Mouse (Mus musculus): ENCODE results near the gene Adcy6.
"Not testable (repeated sequence)": the region's sequence is repeated elsewhere in the genome, so short reads cannot be mapped to it uniquely, and the experiment has no call there.

Adcy6 gene

GRCm38 (mm10) chr15:98602921-98603458, 6.9 kb downstream of the Adcy6 start:
- DNase-seq (ENCODE audit: extremely low read depth, insufficient read length, low spot score), result no peak

GRCm38 (mm10) chr15:98602191-98602881, 7.5 kb downstream of the Adcy6 start:
- no peak for DNase-seq (ENCODE audit: extremely low read depth, insufficient read length, low spot score)

GRCm38 (mm10) chr15:98601832-98602190, 8.1 kb downstream of the Adcy6 start:
- no peak for DNase-seq (ENCODE audit: extremely low read depth, insufficient read length, low spot score)

- no peak for DNase-seq (ENCODE audit: extremely low read depth, insufficient read length, low spot score)
Observed at GRCm38 (mm10) chr15:98600036-98600709, 9.7 kb downstream of the Adcy6 start.

- DNase-seq (ENCODE audit: extremely low read depth, insufficient read length, low spot score), result no peak
Observed at GRCm38 (mm10) chr15:98596609-98597008, 13.3 kb downstream of the Adcy6 start.

- DNase-seq (ENCODE audit: extremely low read depth, insufficient read length, low spot score), result no peak
Observed at GRCm38 (mm10) chr15:98595049-98595448, 14.8 kb downstream of the Adcy6 start.

GRCm38 (mm10) chr15:98594193-98594592, 15.7 kb downstream of the Adcy6 start:
- peak; percentile 74 for DNase-seq (ENCODE audit: extremely low read depth, insufficient read length, low spot score)

GRCm38 (mm10) chr15:98591396-98591795, 18.5 kb downstream of the Adcy6 start:
- DNase-seq (ENCODE audit: extremely low read depth, insufficient read length, low spot score), result no peak

- no peak for DNase-seq (ENCODE audit: extremely low read depth, insufficient read length, low spot score)
Observed at GRCm38 (mm10) chr15:98589640-98590336, 20.1 kb downstream of the Adcy6 start.

- no peak for DNase-seq (ENCODE audit: extremely low read depth, insufficient read length, low spot score)
Observed at GRCm38 (mm10) chr15:98587751-98588150, 22.1 kb downstream of the Adcy6 start.

- DNase-seq (ENCODE audit: extremely low read depth, insufficient read length, low spot score), result not testable (repeated sequence)
Observed at GRCm38 (mm10) chr15:98586141-98586540, 23.7 kb downstream of the Adcy6 start.

- no peak for DNase-seq (ENCODE audit: extremely low read depth, insufficient read length, low spot score)
Observed at GRCm38 (mm10) chr15:98585421-98585820, 24.5 kb downstream of the Adcy6 start.

- no peak for DNase-seq (ENCODE audit: extremely low read depth, insufficient read length, low spot score)
Observed at GRCm38 (mm10) chr15:98582996-98583395, 26.9 kb downstream of the Adcy6 start.

GRCm38 (mm10) chr15:98582410-98582809, 27.5 kb downstream of the Adcy6 start:
- no peak for DNase-seq (ENCODE audit: extremely low read depth, insufficient read length, low spot score)

- DNase-seq (ENCODE audit: extremely low read depth, insufficient read length, low spot score), result peak; percentile 45
Observed at GRCm38 (mm10) chr15:98579795-98580464, 29.9 kb downstream of the Adcy6 start.

- no peak for DNase-seq (ENCODE audit: extremely low read depth, insufficient read length, low spot score)
Observed at GRCm38 (mm10) chr15:98579310-98579709, 30.6 kb downstream of the Adcy6 start.

- no peak for DNase-seq (ENCODE audit: extremely low read depth, insufficient read length, low spot score)
Observed at GRCm38 (mm10) chr15:98573293-98573692, 36.6 kb downstream of the Adcy6 start.

GRCm38 (mm10) chr15:98570873-98571538, 38.9 kb downstream of the Adcy6 start, which contains the start of the genes Ccnt1 and 4930415O20Rik:
Gene Ccnt1 (minus strand): TSS chr15:98570923.
Gene 4930415O20Rik (plus strand): TSS chr15:98571004.
- no peak for DNase-seq (ENCODE audit: extremely low read depth, insufficient read length, low spot score)

- no peak for DNase-seq (ENCODE audit: extremely low read depth, insufficient read length, low spot score)
Observed at GRCm38 (mm10) chr15:98569795-98570365, 40.0 kb downstream of the Adcy6 start.

GRCm38 (mm10) chr15:98569216-98569615, 40.7 kb downstream of the Adcy6 start:
- no peak for DNase-seq (ENCODE audit: extremely low read depth, insufficient read length, low spot score)

Data from 3134 (cell line).